Mouse (Mus musculus) E14TG2a.4 (cell line): ENCODE results near the gene Clec11a.

Experiments used
- CTCF ChIP-seq: conservative IDR thresholded peaks from 2 replicates; pipeline ENCODE4 v1.5.1; 2014; ENCODE audit warnings: low read length
- POU5F1 ChIP-seq: IDR thresholded peaks from 2 replicates; pipeline ENCODE4 v1.6.1; 2014; ENCODE audit warnings: low read length, borderline replicate concordance

DNA sequence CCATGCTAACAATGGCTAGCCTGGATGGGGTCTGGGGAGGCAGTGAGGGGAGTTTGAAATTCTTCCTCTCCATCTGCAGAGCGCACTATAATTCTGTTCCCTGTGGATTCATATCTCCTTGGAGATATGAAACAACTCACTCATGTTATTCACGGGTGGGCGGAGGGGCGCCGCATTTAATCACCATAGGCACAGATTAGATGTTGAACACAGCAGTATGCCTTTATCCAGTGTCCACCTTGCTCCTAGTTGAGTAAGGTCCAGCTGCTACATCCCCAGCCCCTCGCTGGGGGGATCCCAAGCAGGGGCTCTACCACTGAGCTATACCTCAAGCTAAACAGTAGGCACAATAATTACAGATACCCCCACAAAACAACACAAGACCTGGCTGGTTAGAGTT, 48.7 kb upstream of the Clec11a start:
- TF ChIP-seq CTCF (no peak), POU5F1 (no peak)
